ENCODE assay signal across 8 mouse cellular contexts in genomic region chr4:45320159-45320816, GRCm38 (mm10). TPM values are rescaled to one million over a fixed set of nuclear protein-coding genes. Genes with fewer than 3 reads are reported as not detected.
DNase-seq lines count a peak whose midpoint lies in the region; ATAC-seq and TF ChIP-seq lines count a peak whose summit lies in the region.

No protein-coding gene starts in this region.

- DNase-seq in adrenal gland, postnatal 14 days = peak; percentile 93
- peak; percentile 89 for DNase-seq in embryonic facial prominence, embryonic 10.5 days (ENCODE audit: low spot score)
- DNase-seq in left cerebral cortex, postnatal 4 days = peak; percentile 79
- peak; percentile 97 for DNase-seq in midbrain, embryonic 11.5 days (ENCODE audit: low spot score, missing footprints)
- DNase-seq in right cerebral cortex, postnatal 4 days = peak; percentile 78
- peak; percentile 85 for DNase-seq in yolk sac, embryonic 10.5 days (ENCODE audit: low spot score)

- H3K27ac ChIP-seq in embryonic facial prominence, embryonic 10.5 days (replicated peaks) = peak overlapping the region; percentile 91
- H3K27ac ChIP-seq in intestine, postnatal 0 days (ENCODE audit: low read depth, low read length) = peak overlapping the region; percentile 89
- H3K27ac ChIP-seq in midbrain, embryonic 11.5 days (ENCODE audit: low read depth, low read length) = peak overlapping the region; percentile 69

- peak overlapping the region; percentile 84 for H3K4me3 ChIP-seq in embryonic facial prominence, embryonic 10.5 days
- H3K4me3 ChIP-seq in intestine, postnatal 0 days (ENCODE audit: low read depth, low read length) = peak overlapping the region; percentile 87
- peak overlapping the region; percentile 96 for H3K4me3 ChIP-seq in midbrain, embryonic 11.5 days (ENCODE audit: low read depth, low read length)

- peak; percentile 92 for ATAC-seq in granulocyte monocyte progenitor cell, adult 5-6 weeks (replicated peaks; ENCODE audit: poor library complexity, severe bottlenecking)
- ATAC-seq in intestine, postnatal 0 days = peak; percentile 88
- peak; percentile 90 for ATAC-seq in midbrain, embryonic 11.5 days (ENCODE audit: low FRiP score)

- peak overlapping the region; percentile 88 for H3K9ac ChIP-seq in intestine, postnatal 0 days (ENCODE audit: low read depth, low read length)
- H3K9ac ChIP-seq in midbrain, embryonic 11.5 days (ENCODE audit: low read length) = peak overlapping the region; percentile 71

- intact Hi-C loops in left cerebral cortex, postnatal 4 days (cut with DNase I) = no loop called here

- H3K4me2 ChIP-seq in intestine, postnatal 0 days (replicated peaks; ENCODE audit: low read depth) = peak overlapping the region; percentile 79
- H3K4me2 ChIP-seq in midbrain, embryonic 11.5 days = peak overlapping the region; percentile 63

- H3K4me1 ChIP-seq in embryonic facial prominence, embryonic 10.5 days = peaks cover 9% of the 10 kb centered on the region
- no peaks in the 10 kb centered on the region for H3K4me1 ChIP-seq in intestine, postnatal 0 days (replicated peaks; ENCODE audit: control insufficient read depth, insufficient read depth, low read length)
- H3K4me1 ChIP-seq in midbrain, embryonic 11.5 days (ENCODE audit: control insufficient read depth, insufficient read depth, low read length) = peaks cover 5% of the 10 kb centered on the region; the same call in 1 of the 2 replicates

- WGBS in embryonic facial prominence, embryonic 10.5 days = under 1% methylated on average over 56 of the region's 56 CpGs
- under 1% methylated on average over 54 of the region's 56 CpGs for WGBS in intestine, postnatal 0 days
- WGBS in midbrain, embryonic 11.5 days = under 1% methylated on average over 56 of the region's 56 CpGs

- no peaks in the 10 kb centered on the region for H3K9me3 ChIP-seq in embryonic facial prominence, embryonic 10.5 days
- no peaks in the 10 kb centered on the region for H3K9me3 ChIP-seq in intestine, postnatal 0 days (ENCODE audit: control insufficient read depth)
- no peaks in the 10 kb centered on the region for H3K9me3 ChIP-seq in midbrain, embryonic 11.5 days (ENCODE audit: control insufficient read depth, low read length)

- H3K36me3 ChIP-seq in embryonic facial prominence, embryonic 10.5 days (replicated peaks) = peaks cover 37% of the 10 kb centered on the region
- H3K36me3 ChIP-seq in intestine, postnatal 0 days (ENCODE audit: control insufficient read depth, insufficient read depth) = peaks cover 25% of the 10 kb centered on the region
- H3K36me3 ChIP-seq in midbrain, embryonic 11.5 days (ENCODE audit: control insufficient read depth, insufficient read depth, low read length) = peaks cover 5% of the 10 kb centered on the region; the same call in 1 of the 2 replicates

- H3K27me3 ChIP-seq in embryonic facial prominence, embryonic 10.5 days (replicated peaks; ENCODE audit: low read depth, poor library complexity, severe bottlenecking) = peaks cover 24% of the 10 kb centered on the region
- no peaks in the 10 kb centered on the region for H3K27me3 ChIP-seq in intestine, postnatal 0 days (replicated peaks; ENCODE audit: control insufficient read depth, insufficient read depth, low read length)
- H3K27me3 ChIP-seq in midbrain, embryonic 11.5 days (ENCODE audit: control insufficient read depth, insufficient read depth, low read length) = no peaks in the 10 kb centered on the region; the same call in 1 of the 2 replicates

- TF ChIP-seq CTCF in intestine, postnatal 0 days (IDR thresholded peaks at IDR 0.05; ENCODE audit: low read depth) = peak; percentile 15; the same call in 1 of the 2 replicates

RNA-seq across cellular contexts. Expression of gene Dcaf10, which starts 21.6 kb away (rescaled TPM):
- total RNA-seq in adrenal gland, postnatal 14 days (2021) = 24.9 and 28.2 TPM in 2 replicates
- polyA plus RNA-seq in embryonic facial prominence, embryonic 10.5 days (2016; fragmentation: Nextera tagmentation; extraction: Ambion mirVana) = 9.0 and 9.3 TPM in 2 replicates
- total RNA-seq in granulocyte monocyte progenitor cell, adult 5-6 weeks (2014; fragmentation: Nextera tagmentation) = 11.2 and 20.1 TPM in 2 replicates
- 10.1 and 14.8 TPM in 2 replicates for total RNA-seq in granulocyte monocyte progenitor cell, adult 5-6 weeks (2017)
- 9.8 and 10.5 TPM in 2 replicates for polyA plus RNA-seq in intestine, postnatal 0 days (2015; fragmentation: Nextera tagmentation; extraction: Ambion mirVana)
- 10 to 100 TPM; 22.4 to 22.8 TPM for total RNA-seq in left cerebral cortex, postnatal 4 days (2021)
- 11.7 and 12.3 TPM in 2 replicates for polyA plus RNA-seq in midbrain, embryonic 11.5 days (2014; fragmentation: Nextera tagmentation; extraction: Ambion mirVana)

RNA-seq across cellular contexts. Expression of gene Exosc3, which starts 22.2 kb away (rescaled TPM):
- total RNA-seq in adrenal gland, postnatal 14 days (2021) = 36.1 and 38.6 TPM in 2 replicates
- polyA plus RNA-seq in embryonic facial prominence, embryonic 10.5 days (2016; fragmentation: Nextera tagmentation; extraction: Ambion mirVana) = 109 and 112 TPM in 2 replicates
- 67.2 and 71.0 TPM in 2 replicates for total RNA-seq in granulocyte monocyte progenitor cell, adult 5-6 weeks (2014; fragmentation: Nextera tagmentation)
- total RNA-seq in granulocyte monocyte progenitor cell, adult 5-6 weeks (2017) = 164 and 182 TPM in 2 replicates
- 43.4 and 45.4 TPM in 2 replicates for polyA plus RNA-seq in intestine, postnatal 0 days (2015; fragmentation: Nextera tagmentation; extraction: Ambion mirVana)
- total RNA-seq in left cerebral cortex, postnatal 4 days (2021) = 10 to 100 TPM; 13.4 to 13.7 TPM
- polyA plus RNA-seq in midbrain, embryonic 11.5 days (2014; fragmentation: Nextera tagmentation; extraction: Ambion mirVana) = 105 and 109 TPM in 2 replicates

RNA-seq across cellular contexts. Expression of gene Trmt10b, which starts 23.4 kb away (rescaled TPM):
- 12.0 and 13.4 TPM in 2 replicates for total RNA-seq in adrenal gland, postnatal 14 days (2021)
- 18.2 and 19.8 TPM in 2 replicates for polyA plus RNA-seq in embryonic facial prominence, embryonic 10.5 days (2016; fragmentation: Nextera tagmentation; extraction: Ambion mirVana)
- total RNA-seq in granulocyte monocyte progenitor cell, adult 5-6 weeks (2014; fragmentation: Nextera tagmentation) = 10.5 and 19.3 TPM in 2 replicates
- total RNA-seq in granulocyte monocyte progenitor cell, adult 5-6 weeks (2017) = 15.2 and 25.6 TPM in 2 replicates
- polyA plus RNA-seq in intestine, postnatal 0 days (2015; fragmentation: Nextera tagmentation; extraction: Ambion mirVana) = 8.6 and 11.0 TPM in 2 replicates
- total RNA-seq in left cerebral cortex, postnatal 4 days (2021) = 10 to 100 TPM; 16.8 to 23.2 TPM
- polyA plus RNA-seq in midbrain, embryonic 11.5 days (2014; fragmentation: Nextera tagmentation; extraction: Ambion mirVana) = 20.5 and 25.4 TPM in 2 replicates

Comparison
In these comparisons a context has a peak if more than half of its experiments do, and no peak if none do; other contexts are left out.
1. Peak in every context shown above with its lines: DNase-seq, ATAC-seq, H3K4me3 ChIP-seq and H3K27ac ChIP-seq.